Mouse (Mus musculus) CD4-positive, CD25-positive, alpha-beta regulatory T cell (primary cell): ENCODE results near the gene Gm6871. TPM values are rescaled to one million over a fixed set of nuclear protein-coding genes. Genes with fewer than 3 reads are reported as not detected.

ENCODE experiments used
- polyA plus RNA-seq: library from polyadenylated mRNA; unstranded; fragments of 100-300 nt; shearing (Covaris generic); gene quantifications from one replicate; pipeline ENCODE4 v1.2.1, GENCODE M21; 2017

The Gm6871 gene
- 0.29 TPM for polyA plus RNA-seq

DNA sequence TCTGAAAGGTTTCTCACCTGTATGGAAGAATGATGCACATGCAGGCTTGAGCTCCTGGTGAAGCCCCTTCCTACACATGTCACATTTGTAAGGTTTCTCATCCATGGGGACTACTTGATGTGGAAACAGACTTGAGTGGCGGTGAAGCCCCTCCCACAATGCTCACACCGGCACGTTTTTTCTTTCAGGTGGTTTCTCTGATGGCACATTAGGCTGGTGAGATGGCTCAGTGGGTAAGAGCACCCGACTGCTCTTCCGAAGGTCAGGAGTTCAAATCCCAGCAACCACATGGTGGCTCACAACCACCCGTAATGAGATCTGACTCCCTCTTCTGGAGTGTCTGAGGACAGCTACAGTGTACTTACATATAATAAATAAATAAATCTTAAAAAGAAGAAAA lies at the start of gene Gm6871:
Gm6871 (minus strand) TSS at position 101 of the 400 bp plus-strand sequence.

DNA sequence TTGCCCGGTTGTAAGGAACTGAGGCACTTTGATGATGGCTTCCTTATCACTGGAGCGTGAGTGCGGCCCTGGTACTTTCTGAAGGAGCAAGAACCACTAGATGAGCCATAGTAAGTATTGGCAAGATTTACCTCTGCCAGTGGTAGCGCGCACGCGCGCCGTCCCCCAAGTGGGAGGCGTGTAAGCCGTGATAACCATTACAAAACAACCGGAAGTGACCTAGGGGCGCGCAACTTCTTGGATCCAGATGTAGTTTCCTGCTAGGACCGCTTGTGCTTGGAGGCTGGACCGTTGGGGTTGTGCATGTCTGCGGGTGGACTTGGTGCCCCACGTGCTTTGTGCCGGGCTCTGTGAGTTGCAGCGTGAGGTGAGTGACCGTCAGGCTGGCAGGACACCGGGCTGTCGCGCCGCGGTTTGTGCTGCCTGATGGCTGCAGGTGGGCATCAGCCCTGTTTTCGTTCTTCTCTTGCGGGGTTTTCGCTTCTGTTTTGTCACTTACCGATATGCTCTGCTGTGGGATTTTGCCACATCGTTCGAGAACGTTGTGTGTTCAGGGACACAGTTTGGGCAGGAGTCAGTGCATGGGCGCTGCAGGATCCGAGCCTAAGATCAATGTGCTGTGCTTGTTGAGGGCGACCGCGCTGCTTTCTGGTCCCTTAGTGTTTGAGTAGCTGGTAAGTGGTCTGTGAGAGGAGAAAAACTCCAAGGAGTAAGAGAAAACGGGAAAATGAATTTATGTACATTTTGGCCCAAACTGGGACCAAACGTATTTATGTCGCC lies 25.8 kb upstream of the Gm6871 start, which contains the start of gene 2610021A01Rik:
2610021A01Rik (plus strand) TSS at position 197 of the 780 bp plus-strand sequence.

GRCm38 (mm10) chr7:41499389-41500049 lies 73.9 kb downstream of the Gm6871 start, which contains the start of the genes Gm20449 and AW146154:
Gene Gm20449 (minus strand): TSS chr7:41499417.
Gene AW146154 (minus strand): TSS chr7:41499890.

Other genes starting within 250 kb of the Gm6871 start
- 35.9 TPM for gene AI987944, start 180.3 kb downstream of the Gm6871 start, polyA plus RNA-seq
- gene Vmn2r57, start 125.0 kb downstream of the Gm6871 start, polyA plus RNA-seq = 0.04 TPM
- not detected for gene Gm20449, start 74.2 kb downstream of the Gm6871 start, polyA plus RNA-seq
- 14.7 TPM for gene AW146154, start 73.8 kb downstream of the Gm6871 start, polyA plus RNA-seq
- 22.9 TPM for gene 2610021A01Rik, start 25.6 kb upstream of the Gm6871 start, polyA plus RNA-seq
- gene Zfp788, start 59.5 kb upstream of the Gm6871 start, polyA plus RNA-seq = 10.0 TPM